ENCODE assay signal across 8 mouse cellular contexts in genomic region chr6:118594070-118594469, GRCm38 (mm10). TPM values are rescaled to one million over a fixed set of nuclear protein-coding genes. Genes with fewer than 3 reads are reported as not detected.
A peak's percentile ranks its signal among the peaks of the same experiment; 100 is the strongest.
DNase-seq lines count a peak whose midpoint lies in the region; ATAC-seq lines count a peak whose summit lies in the region.

No protein-coding gene starts in this region.

- no peaks in the 10 kb centered on the region for H3K9me3 ChIP-seq in heart, embryonic 13.5 days
- H3K9me3 ChIP-seq in embryonic facial prominence, embryonic 10.5 days: no peaks in the 10 kb centered on the region
- no peaks in the 10 kb centered on the region for H3K9me3 ChIP-seq in kidney, embryonic 14.5 days (ENCODE audit: control insufficient read depth, low read length)
- H3K9me3 ChIP-seq in midbrain, embryonic 12.5 days: no peaks in the 10 kb centered on the region

- WGBS in heart, embryonic 13.5 days: 46% methylated on average over 10 of the region's 10 CpGs
- WGBS in embryonic facial prominence, embryonic 10.5 days: 32% methylated on average over 10 of the region's 10 CpGs
- 33% methylated on average over 10 of the region's 10 CpGs for WGBS in kidney, embryonic 14.5 days
- 37% methylated on average over 10 of the region's 10 CpGs for WGBS in midbrain, embryonic 12.5 days

- H3K4me1 ChIP-seq in heart, embryonic 13.5 days: peaks cover 18% of the 10 kb centered on the region
- peaks cover 17% of the 10 kb centered on the region for H3K4me1 ChIP-seq in embryonic facial prominence, embryonic 10.5 days
- H3K4me1 ChIP-seq in kidney, embryonic 14.5 days (ENCODE audit: control insufficient read depth, insufficient read depth, low read length): 0 out of 2 replicates have a peak, but pooled peaks cover 4% of the 10 kb centered on the region
- H3K4me1 ChIP-seq in midbrain, embryonic 12.5 days: peaks cover 16% of the 10 kb centered on the region

- peak overlapping the region; percentile 41 for H3K9ac ChIP-seq in heart, embryonic 13.5 days
- H3K9ac ChIP-seq in kidney, embryonic 14.5 days (ENCODE audit: low read depth, low read length): peak overlapping the region; percentile 38; the same call in 1 of the 2 replicates
- H3K9ac ChIP-seq in midbrain, embryonic 12.5 days (replicated peaks): peak overlapping the region; percentile 45

- peak overlapping the region; percentile 44 for H3K4me3 ChIP-seq in heart, embryonic 13.5 days
- H3K4me3 ChIP-seq in embryonic facial prominence, embryonic 10.5 days: peak overlapping the region; percentile 63
- H3K4me3 ChIP-seq in kidney, embryonic 14.5 days (ENCODE audit: low read length): peak overlapping the region; percentile 44
- peak overlapping the region; percentile 46 for H3K4me3 ChIP-seq in midbrain, embryonic 12.5 days

- peaks cover 88% of the 10 kb centered on the region for H3K36me3 ChIP-seq in heart, embryonic 13.5 days
- H3K36me3 ChIP-seq in embryonic facial prominence, embryonic 10.5 days (replicated peaks): no peaks in the 10 kb centered on the region; the same call in 1 of the 2 replicates
- no peaks in the 10 kb centered on the region for H3K36me3 ChIP-seq in kidney, embryonic 14.5 days (ENCODE audit: control insufficient read depth, insufficient read depth, low read length)
- no peaks in the 10 kb centered on the region for H3K36me3 ChIP-seq in midbrain, embryonic 12.5 days

- H3K27ac ChIP-seq in heart, embryonic 13.5 days (replicated peaks): no peak overlapping the region
- peak overlapping the region; percentile 16; the same call in 1 of the 2 replicates for H3K27ac ChIP-seq in embryonic facial prominence, embryonic 10.5 days (replicated peaks)
- no peak overlapping the region for H3K27ac ChIP-seq in kidney, embryonic 14.5 days (ENCODE audit: low read depth, low read length)
- no peak overlapping the region for H3K27ac ChIP-seq in midbrain, embryonic 12.5 days (replicated peaks)

- H3K27me3 ChIP-seq in heart, embryonic 13.5 days (replicated peaks): peaks cover 24% of the 10 kb centered on the region
- peaks cover 57% of the 10 kb centered on the region for H3K27me3 ChIP-seq in embryonic facial prominence, embryonic 10.5 days (replicated peaks; ENCODE audit: low read depth, poor library complexity, severe bottlenecking)
- no peaks in the 10 kb centered on the region; the same call in 1 of the 2 replicates for H3K27me3 ChIP-seq in kidney, embryonic 14.5 days (ENCODE audit: control insufficient read depth, insufficient read depth, low read length)
- H3K27me3 ChIP-seq in midbrain, embryonic 12.5 days: peaks cover 37% of the 10 kb centered on the region

- no peak for DNase-seq in heart, adult 8-10 months (ENCODE audit: low spot score)
- no peak for DNase-seq in embryonic facial prominence, embryonic 10.5 days (ENCODE audit: low spot score)
- no peak for DNase-seq in layer of hippocampus, postnatal 14 days (ENCODE audit: low spot score in 2 of 2)
- no peak for DNase-seq in right cerebral cortex, adult 2 months (ENCODE audit: low spot score in 2 of 2)
- DNase-seq in right cerebral cortex, postnatal 10 days (ENCODE audit: low spot score in 2 of 2): no peak

- H3K4me2 ChIP-seq in heart, embryonic 13.5 days: peak overlapping the region; percentile 68
- H3K4me2 ChIP-seq in kidney, embryonic 14.5 days (replicated peaks; ENCODE audit: low read depth, low read length): peak overlapping the region; percentile 70
- H3K4me2 ChIP-seq in midbrain, embryonic 12.5 days (replicated peaks): peak overlapping the region; percentile 91

- no peak for ATAC-seq in heart, embryonic 13.5 days (ENCODE audit: extremely low read depth, insufficient number of reproducible peaks, low FRiP score, low TSS enrichment)
- ATAC-seq in kidney, embryonic 14.5 days (ENCODE audit: low FRiP score, low TSS enrichment): no peak; the same call in none of the 2 replicates
- peak; percentile 59 for ATAC-seq in midbrain, embryonic 12.5 days (ENCODE audit: low FRiP score, low read depth)

RNA-seq across cellular contexts. Expression of gene Ankrd26, which starts 32.0 kb away (rescaled TPM):
- polyA plus RNA-seq in heart, embryonic 13.5 days (2015; fragmentation: Nextera tagmentation; extraction: Ambion mirVana): 8.0 and 10.0 TPM in 2 replicates
- 1 to 10 TPM; 1.6 to 3.5 (median 2.4) TPM for total RNA-seq in heart, adult 8-10 months (2022)
- 18.8 and 20.4 TPM in 2 replicates for polyA plus RNA-seq in embryonic facial prominence, embryonic 10.5 days (2016; fragmentation: Nextera tagmentation; extraction: Ambion mirVana)
- polyA plus RNA-seq in kidney, embryonic 14.5 days (2014; fragmentation: Nextera tagmentation; extraction: Ambion mirVana): 14.8 and 16.1 TPM in 2 replicates
- polyA plus RNA-seq in midbrain, embryonic 12.5 days (2016; fragmentation: Nextera tagmentation; extraction: Ambion mirVana): 23.5 and 24.3 TPM in 2 replicates
- total RNA-seq in layer of hippocampus, postnatal 14 days (2021): 1 to 10 TPM; 6.8 to 8.8 TPM
